ENCODE assay signal across 6 mouse cellular contexts in the genomic region with DNA sequence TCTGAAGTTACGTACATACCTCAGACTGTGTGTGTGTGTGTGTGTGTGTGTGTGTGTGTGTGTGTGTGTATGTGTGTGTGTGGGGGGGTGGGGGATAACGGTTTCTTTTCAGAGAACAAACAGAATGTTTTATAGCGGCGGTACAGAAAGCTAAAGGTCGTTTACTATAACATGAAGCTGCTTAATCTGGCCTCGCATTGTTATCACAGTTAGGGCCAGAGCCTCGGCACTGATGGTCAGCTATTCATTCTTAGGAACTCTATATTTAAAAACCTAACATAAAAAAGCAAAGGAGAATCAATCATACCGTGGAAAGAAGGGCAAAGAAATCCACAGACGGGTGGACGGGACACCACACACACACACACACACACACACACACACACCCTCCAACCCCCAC.
DNase-seq lines count a peak whose midpoint lies in the region; ATAC-seq and TF ChIP-seq lines count a peak whose summit lies in the region.
"Not testable (repeated sequence)": the region's sequence is repeated elsewhere in the genome, so short reads cannot be mapped to it uniquely, and the experiment has no call there.

No protein-coding gene starts in this region.

- not testable (repeated sequence) for H3K27me3 ChIP-seq in intestine, embryonic 14.5 days (replicated peaks; ENCODE audit: control insufficient read depth, insufficient read depth, low read length); kidney, embryonic 16.5 days (ENCODE audit: insufficient read depth, low read length); lung, postnatal 0 days (replicated peaks; ENCODE audit: insufficient read depth, low read length); stomach, embryonic 15.5 days (replicated peaks)

- ATAC-seq in intestine, embryonic 14.5 days (replicated peaks; ENCODE audit: low FRiP score, low TSS enrichment, low read depth); stomach, embryonic 15.5 days (ENCODE audit: insufficient read depth, low FRiP score, low read depth): not testable (repeated sequence)
- ATAC-seq in kidney, embryonic 16.5 days (ENCODE audit: low FRiP score, low TSS enrichment), result 0 out of 2 replicates have a peak, but pooled peaks have one; percentile 27
- 0 out of 2 replicates have a peak, but pooled peaks have one; percentile 35 for ATAC-seq in lung, postnatal 0 days

- peak overlapping the region; percentile 29; the same call in 1 of the 2 replicates for H3K4me2 ChIP-seq in intestine, embryonic 14.5 days (ENCODE audit: low read length)
- H3K4me2 ChIP-seq in kidney, embryonic 16.5 days (replicated peaks; ENCODE audit: low read depth, low read length); lung, postnatal 0 days (replicated peaks; ENCODE audit: low read depth, low read length): not testable (repeated sequence)
- peak overlapping the region; percentile 14; the same call in 1 of the 2 replicates for H3K4me2 ChIP-seq in stomach, embryonic 15.5 days

- H3K27ac ChIP-seq in intestine, embryonic 14.5 days (ENCODE audit: low read depth); kidney, embryonic 16.5 days (ENCODE audit: low read length); lung, postnatal 0 days (ENCODE audit: low read length); stomach, embryonic 15.5 days: not testable (repeated sequence)

- peak; percentile 34 for DNase-seq in ES-CJ7 (ENCODE audit: low read depth, low spot score)
- DNase-seq in R1 (ENCODE audit: low read depth, low spot score), result peak; percentile 82
- not testable (repeated sequence) for DNase-seq in intestine, embryonic 14.5 days (ENCODE audit: low spot score); lung, postnatal 0 days (ENCODE audit: low spot score)

- H3K36me3 ChIP-seq in intestine, embryonic 14.5 days (ENCODE audit: control insufficient read depth, insufficient read depth, low read length); kidney, embryonic 16.5 days (ENCODE audit: insufficient read depth, low read length); lung, postnatal 0 days (ENCODE audit: insufficient read depth, low read length); stomach, embryonic 15.5 days: not testable (repeated sequence)

- H3K4me1 ChIP-seq in intestine, embryonic 14.5 days (replicated peaks; ENCODE audit: control insufficient read depth, insufficient read depth, low read length); kidney, embryonic 16.5 days (ENCODE audit: insufficient read depth, low read length); lung, postnatal 0 days (ENCODE audit: insufficient read depth, low read depth, low read length); stomach, embryonic 15.5 days: not testable (repeated sequence)

- H3K9me3 ChIP-seq in intestine, embryonic 14.5 days (ENCODE audit: control insufficient read depth, low read length); kidney, embryonic 16.5 days (ENCODE audit: low read length); lung, postnatal 0 days (ENCODE audit: low read length); stomach, embryonic 15.5 days: not testable (repeated sequence)

- H3K4me3 ChIP-seq in intestine, embryonic 14.5 days (ENCODE audit: low read depth, low read length); kidney, embryonic 16.5 days (ENCODE audit: low read length); lung, postnatal 0 days (ENCODE audit: low read depth, low read length); stomach, embryonic 15.5 days (replicated peaks): not testable (repeated sequence)

- TF ChIP-seq CTCF in lung, postnatal 0 days (IDR thresholded peaks at IDR 0.05), result not testable (repeated sequence)

- TF ChIP-seq EP300 in lung, postnatal 0 days (IDR thresholded peaks at IDR 0.05), result not testable (repeated sequence)

- H3K9ac ChIP-seq in intestine, embryonic 14.5 days (ENCODE audit: low read length); kidney, embryonic 16.5 days (replicated peaks; ENCODE audit: low read length); lung, postnatal 0 days (replicated peaks; ENCODE audit: low read depth); stomach, embryonic 15.5 days: not testable (repeated sequence)

- 40% methylated on average over 10 of the region's 10 CpGs for WGBS in intestine, embryonic 14.5 days
- 43% methylated on average over 10 of the region's 10 CpGs for WGBS in kidney, embryonic 16.5 days
- WGBS in lung, postnatal 0 days, result 52% methylated on average over 10 of the region's 10 CpGs
- WGBS in stomach, embryonic 15.5 days, result 32% methylated on average over 10 of the region's 10 CpGs
